Mouse (Mus musculus): Measurements from ENCODE around the gene P2rx7. TPM values are rescaled to one million over a fixed set of nuclear protein-coding genes. Genes with fewer than 3 reads are reported as not detected.
"Not testable (repeated sequence)": the region's sequence is repeated elsewhere in the genome, so short reads cannot be mapped to it uniquely, and the experiment has no call there.

Gene P2rx7
- total and polyA plus RNA-seq, 3 experiments = 0.72 to 9.0 (median 8.9) TPM

DNA sequence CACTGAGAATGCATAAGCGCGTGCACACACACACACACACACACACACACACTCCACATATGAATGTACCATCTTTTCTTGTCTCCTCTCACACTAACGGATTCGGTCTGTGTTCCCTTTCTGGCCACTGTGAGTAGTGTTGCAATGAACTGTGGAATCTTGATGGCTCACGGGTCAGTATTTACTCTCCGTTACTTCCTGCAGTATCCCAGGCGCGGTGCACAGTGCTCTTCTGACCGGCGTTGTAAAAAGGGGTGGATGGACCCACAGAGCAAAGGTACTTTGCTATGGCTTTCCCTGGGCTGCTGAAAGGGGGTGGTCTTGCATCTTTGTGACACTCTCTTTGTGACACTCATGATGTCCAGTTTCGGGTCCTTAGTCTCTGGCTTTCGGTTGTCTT lies 13.1 kb downstream of the P2rx7 start:
- Histone ChIP-seq H3K36me3 (replicated peaks) (no peaks in the 10 kb centered on the region), H3K4me3 (ENCODE audit: low read depth, low read length) (no peak overlapping the region), H3K9me3 (replicated peaks) (no peaks in the 10 kb centered on the region), H3K4me1 (ENCODE audit: insufficient read depth, low read depth, low read length) (peaks cover 35% of the 10 kb centered on the region), H3K27me3 (ENCODE audit: insufficient read depth, low read length) (no peaks in the 10 kb centered on the region)
- ATAC-seq (ENCODE audit: extremely low read depth, insufficient number of reproducible peaks, low FRiP score, poor library complexity, severe bottlenecking) (no peak), DNase-seq (ENCODE audit: low spot score) (no peak)
- TF ChIP-seq POLR2AphosphoS5 (IDR thresholded peaks at IDR 0.05; ENCODE audit: insufficient replicate concordance, low read depth, low read length) = no peak
- TF ChIP-seq TAL1 (conservative IDR thresholded peaks at IDR 0.05; ENCODE audit: low read depth, low read length) = no peak
- TF ChIP-seq CTCF (IDR thresholded peaks at IDR 0.05; ENCODE audit: low read depth, low read length) = no peak
- no peak for TF ChIP-seq GATA1 (IDR thresholded peaks at IDR 0.05; ENCODE audit: borderline replicate concordance, low read length)
- no peak for TF ChIP-seq GATA2 (IDR thresholded peaks at IDR 0.05; ENCODE audit: borderline replicate concordance, low read depth, low read length)

DNA sequence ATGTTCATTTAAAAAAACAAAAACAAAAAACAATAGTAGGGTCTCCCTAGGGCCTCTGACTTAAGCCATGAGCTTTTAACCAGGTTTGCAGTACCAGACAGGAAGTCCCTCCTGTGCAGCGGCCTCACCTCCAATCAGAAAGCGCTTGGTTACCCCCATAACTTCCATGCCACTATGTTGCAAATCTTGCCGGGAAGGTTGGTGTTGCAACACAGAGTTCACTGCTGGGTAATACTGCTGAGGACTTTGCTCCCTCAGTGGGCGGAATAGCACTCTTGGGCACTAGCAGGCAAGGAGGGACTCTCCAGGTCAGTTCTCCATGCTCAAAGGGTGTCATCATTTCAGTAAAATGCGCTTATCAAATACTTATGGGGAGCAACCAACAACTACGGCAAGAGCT lies 18.8 kb downstream of the P2rx7 start:
- H3K4me3 ChIP-seq (ENCODE audit: low read depth, low read length) = no peak overlapping the region
- H3K4me1 ChIP-seq (ENCODE audit: insufficient read depth, low read depth, low read length) = peaks cover 26% of the 10 kb centered on the region
- no peaks in the 10 kb centered on the region for H3K9me3 ChIP-seq (replicated peaks)
- DNase-seq (ENCODE audit: low spot score) = no peak
- ATAC-seq (ENCODE audit: extremely low read depth, insufficient number of reproducible peaks, low FRiP score, poor library complexity, severe bottlenecking) = no peak
- peaks cover 6% of the 10 kb centered on the region; the same call in 1 of the 2 replicates for H3K27me3 ChIP-seq (ENCODE audit: insufficient read depth, low read length)
- no peaks in the 10 kb centered on the region for H3K36me3 ChIP-seq (replicated peaks)
- TF ChIP-seq POLR2AphosphoS5 (IDR thresholded peaks at IDR 0.05; ENCODE audit: insufficient replicate concordance, low read depth, low read length) (no peak), GATA2 (IDR thresholded peaks at IDR 0.05; ENCODE audit: borderline replicate concordance, low read depth, low read length) (no peak), CTCF (IDR thresholded peaks at IDR 0.05; ENCODE audit: low read depth, low read length) (no peak), GATA1 (IDR thresholded peaks at IDR 0.05; ENCODE audit: borderline replicate concordance, low read length) (no peak), TAL1 (conservative IDR thresholded peaks at IDR 0.05; ENCODE audit: low read depth, low read length) (no peak)

DNA sequence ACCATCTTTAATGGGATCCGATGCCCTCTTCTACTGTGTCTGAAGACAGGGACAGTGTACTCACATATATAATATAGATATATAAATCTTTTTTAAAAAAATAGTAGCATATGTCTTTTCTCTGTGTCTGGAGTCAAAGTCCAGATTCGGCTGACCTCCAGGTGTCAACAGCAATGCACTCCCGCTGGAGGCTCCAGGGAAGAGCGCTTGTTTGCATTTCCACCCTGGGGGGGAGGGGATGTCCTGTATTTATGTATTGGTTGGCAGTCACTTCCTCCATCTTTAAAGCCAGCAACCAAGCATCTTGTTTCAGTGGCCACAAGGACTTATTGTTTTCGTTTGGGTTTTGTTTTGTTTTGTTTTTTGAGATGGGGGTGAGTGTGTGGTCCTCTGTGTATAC lies 21.3 kb downstream of the P2rx7 start:
- no peaks in the 10 kb centered on the region for H3K9me3 ChIP-seq (replicated peaks)
- no peak overlapping the region for H3K4me3 ChIP-seq (ENCODE audit: low read depth, low read length)
- no peaks in the 10 kb centered on the region for H3K36me3 ChIP-seq (replicated peaks)
- TF ChIP-seq TAL1 (conservative IDR thresholded peaks at IDR 0.05; ENCODE audit: low read depth, low read length) = no peak
- H3K27me3 ChIP-seq (ENCODE audit: insufficient read depth, low read length) = peaks cover 21% of the 10 kb centered on the region; the same call in 1 of the 2 replicates
- ATAC-seq (ENCODE audit: extremely low read depth, insufficient number of reproducible peaks, low FRiP score, poor library complexity, severe bottlenecking) (no peak), DNase-seq (ENCODE audit: low spot score) (no peak)
- H3K4me1 ChIP-seq (ENCODE audit: insufficient read depth, low read depth, low read length) = peaks cover 23% of the 10 kb centered on the region

DNA sequence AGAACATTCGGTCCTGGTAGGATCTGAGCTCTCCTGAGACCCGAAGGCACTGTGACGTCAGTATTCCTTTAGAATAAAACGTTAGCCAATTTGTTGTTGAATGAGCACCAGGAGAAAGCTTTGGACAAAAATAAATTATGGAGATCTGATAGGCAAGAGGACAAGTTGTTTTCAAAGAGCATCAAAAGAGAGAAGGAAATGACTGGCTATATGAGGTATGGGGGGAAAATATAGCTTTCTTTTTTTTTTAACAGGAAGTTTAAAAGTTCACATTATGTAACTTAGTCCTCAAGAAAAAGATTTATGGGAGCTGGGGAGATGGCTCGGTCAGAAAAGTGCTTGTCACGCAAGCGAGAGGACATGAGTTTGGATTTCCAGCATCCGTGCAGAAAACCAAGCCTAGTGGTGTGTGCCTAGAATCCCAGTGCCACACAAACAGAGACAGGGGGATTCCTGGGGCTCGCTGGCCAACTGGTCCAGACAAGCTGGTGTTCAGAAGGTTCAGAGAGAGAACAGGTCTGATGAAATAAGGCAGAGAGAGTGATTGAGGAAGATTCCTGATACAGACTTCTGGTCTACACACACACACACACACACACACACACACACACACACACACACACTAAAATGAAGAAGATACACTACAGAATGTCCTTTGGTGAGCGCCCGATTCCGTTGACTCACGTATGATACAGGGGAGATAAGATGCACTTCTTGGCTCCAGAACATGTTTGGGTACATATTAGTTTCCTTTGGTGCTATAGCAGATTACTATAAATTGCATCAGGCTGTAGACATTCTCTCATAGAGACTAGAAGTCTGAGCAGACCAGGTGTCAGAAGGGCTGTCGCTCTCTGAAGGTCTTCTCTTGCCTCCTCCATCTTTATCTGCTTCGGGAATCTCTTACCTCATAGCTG lies 25.5 kb downstream of the P2rx7 start:
- no peak overlapping the region for H3K4me3 ChIP-seq (ENCODE audit: low read depth, low read length)
- H3K9me3 ChIP-seq (replicated peaks) = no peaks in the 10 kb centered on the region
- H3K4me1 ChIP-seq (ENCODE audit: insufficient read depth, low read depth, low read length) = peaks cover 18% of the 10 kb centered on the region
- DNase-seq (ENCODE audit: low spot score) (no peak), ATAC-seq (ENCODE audit: extremely low read depth, insufficient number of reproducible peaks, low FRiP score, poor library complexity, severe bottlenecking) (no peak)
- H3K36me3 ChIP-seq (replicated peaks) = no peaks in the 10 kb centered on the region
- peaks cover 29% of the 10 kb centered on the region; the same call in 1 of the 2 replicates for H3K27me3 ChIP-seq (ENCODE audit: insufficient read depth, low read length)
- TF ChIP-seq GATA2 (IDR thresholded peaks at IDR 0.05; ENCODE audit: borderline replicate concordance, low read depth, low read length) (no peak), CTCF (IDR thresholded peaks at IDR 0.05; ENCODE audit: low read depth, low read length) (no peak), TAL1 (conservative IDR thresholded peaks at IDR 0.05; ENCODE audit: low read depth, low read length) (no peak), POLR2AphosphoS5 (IDR thresholded peaks at IDR 0.05; ENCODE audit: insufficient replicate concordance, low read depth, low read length) (no peak), GATA1 (IDR thresholded peaks at IDR 0.05; ENCODE audit: borderline replicate concordance, low read length) (no peak)

DNA sequence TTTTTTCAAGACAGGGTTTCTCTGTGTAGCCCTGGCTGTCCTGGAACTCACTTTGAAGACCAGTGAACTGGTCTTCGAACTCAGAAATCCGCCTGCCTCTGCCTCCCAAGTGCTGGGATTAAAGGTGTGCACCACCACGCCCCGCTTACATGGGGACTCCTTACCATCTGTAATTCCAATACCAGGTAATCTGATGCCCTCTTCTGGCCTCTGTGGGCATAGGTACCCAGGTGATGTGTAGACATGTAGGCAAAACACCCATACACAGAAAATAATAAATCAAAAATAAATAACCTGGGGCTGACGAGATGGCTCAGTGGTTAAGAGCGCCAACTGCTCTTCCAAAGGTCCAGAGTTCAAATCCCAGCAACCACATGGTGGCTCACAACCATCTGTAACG lies 27.9 kb downstream of the P2rx7 start:
- not testable (repeated sequence) for H3K4me3 ChIP-seq (ENCODE audit: low read depth, low read length); DNase-seq (ENCODE audit: low spot score); ATAC-seq (ENCODE audit: extremely low read depth, insufficient number of reproducible peaks, low FRiP score, poor library complexity, severe bottlenecking); H3K36me3 ChIP-seq (replicated peaks); H3K9me3 ChIP-seq (replicated peaks)
- peaks cover 31% of the 10 kb centered on the region; the same call in 1 of the 2 replicates for H3K27me3 ChIP-seq (ENCODE audit: insufficient read depth, low read length)
- peaks cover 12% of the 10 kb centered on the region for H3K4me1 ChIP-seq (ENCODE audit: insufficient read depth, low read depth, low read length)

DNA sequence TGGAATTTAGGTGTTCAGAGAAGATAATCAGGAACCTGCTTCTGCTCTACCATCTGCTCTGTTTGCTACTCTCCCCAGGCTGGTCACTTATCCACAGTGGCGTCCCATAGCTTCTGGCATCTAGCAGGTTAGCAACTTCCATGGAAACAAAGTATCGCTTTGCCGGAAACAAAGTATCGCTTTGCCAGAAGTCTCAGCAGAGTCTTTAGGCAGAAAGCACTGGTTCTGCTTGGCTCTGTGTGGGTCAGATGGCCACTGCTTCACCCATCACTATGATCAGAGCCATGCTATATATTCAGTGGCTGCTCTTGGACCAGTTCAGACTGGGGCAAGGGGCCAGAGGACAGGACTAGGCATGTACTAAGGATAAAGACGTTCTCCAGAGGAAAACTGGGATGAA lies 28.6 kb downstream of the P2rx7 start:
- TF ChIP-seq CTCF (IDR thresholded peaks at IDR 0.05; ENCODE audit: low read depth, low read length) = no peak
- no peak for TF ChIP-seq GATA1 (IDR thresholded peaks at IDR 0.05; ENCODE audit: borderline replicate concordance, low read length)
- no peak for TF ChIP-seq TAL1 (conservative IDR thresholded peaks at IDR 0.05; ENCODE audit: low read depth, low read length)
- TF ChIP-seq GATA2 (IDR thresholded peaks at IDR 0.05; ENCODE audit: borderline replicate concordance, low read depth, low read length) = no peak
- TF ChIP-seq POLR2AphosphoS5 (IDR thresholded peaks at IDR 0.05; ENCODE audit: insufficient replicate concordance, low read depth, low read length) = no peak
- no peaks in the 10 kb centered on the region for H3K9me3 ChIP-seq (replicated peaks)
- H3K27me3 ChIP-seq (ENCODE audit: insufficient read depth, low read length) = peaks cover 28% of the 10 kb centered on the region; the same call in 1 of the 2 replicates
- no peak overlapping the region for H3K4me3 ChIP-seq (ENCODE audit: low read depth, low read length)
- H3K36me3 ChIP-seq (replicated peaks) = no peaks in the 10 kb centered on the region
- no peak for ATAC-seq (ENCODE audit: extremely low read depth, insufficient number of reproducible peaks, low FRiP score, poor library complexity, severe bottlenecking)
- H3K4me1 ChIP-seq (ENCODE audit: insufficient read depth, low read depth, low read length) = peaks cover 9% of the 10 kb centered on the region
- no peak for DNase-seq (ENCODE audit: low spot score)
